Mouse (Mus musculus) left cerebral cortex, adult 11 months (tissue): ENCODE measurements around the gene Slc16a9.

Source experiments
- DNase-seq: peaks from one replicate; pipeline ENCODE4 v3.0.0; 2022; ENCODE audit warnings: low spot score

Slc16a9 gene

GRCm38 (mm10) chr10:70301190-70301589, 56.3 kb downstream of the Slc16a9 start:
- DNase-seq = no peak

GRCm38 (mm10) chr10:70303203-70303602, 58.3 kb downstream of the Slc16a9 start:
- no peak for DNase-seq

- no peak for DNase-seq
Measured at GRCm38 (mm10) chr10:70305683-70306082, 60.8 kb downstream of the Slc16a9 start.

- no peak for DNase-seq
Measured at GRCm38 (mm10) chr10:70309416-70309815, 64.5 kb downstream of the Slc16a9 start.

GRCm38 (mm10) chr10:70310646-70311045, 65.7 kb downstream of the Slc16a9 start:
- no peak for DNase-seq

GRCm38 (mm10) chr10:70315895-70316294, 71.0 kb downstream of the Slc16a9 start:
- DNase-seq = no peak

- no peak for DNase-seq
Measured at GRCm38 (mm10) chr10:70316856-70317255, 72.0 kb downstream of the Slc16a9 start.

- no peak for DNase-seq
Measured at GRCm38 (mm10) chr10:70317394-70317965, 72.6 kb downstream of the Slc16a9 start.

GRCm38 (mm10) chr10:70318630-70319029, 73.7 kb downstream of the Slc16a9 start:
- DNase-seq = peak; percentile 72

GRCm38 (mm10) chr10:70325518-70325917, 80.6 kb downstream of the Slc16a9 start:
- DNase-seq = no peak

GRCm38 (mm10) chr10:70327331-70327730, 82.4 kb downstream of the Slc16a9 start:
- no peak for DNase-seq

GRCm38 (mm10) chr10:70328139-70328538, 83.2 kb downstream of the Slc16a9 start:
- DNase-seq = no peak
